Mouse (Mus musculus): Measurements from ENCODE around the gene Kazn.
A peak's percentile ranks its signal among the peaks of the same experiment; 100 is the strongest.

The Kazn gene

GRCm38 (mm10) chr4:142171788-142172497 is 67.3 kb downstream of the Kazn start:
- Histone ChIP-seq H3K4me3 (replicated peaks; ENCODE audit: low read length) (peak overlapping the region; percentile 61), H3K36me3 (ENCODE audit: insufficient read depth, low read length) (peaks cover 33% of the 10 kb centered on the region), H3K9me3 (ENCODE audit: low read length) (no peaks in the 10 kb centered on the region; the same call in 1 of the 2 replicates), H3K27me3 (ENCODE audit: insufficient read depth, low read length) (no peaks in the 10 kb centered on the region), H3K4me1 (replicated peaks; ENCODE audit: low read depth, low read length) (peaks cover 97% of the 10 kb centered on the region)
- no peak for TF ChIP-seq NANOG (IDR thresholded peaks at IDR 0.05; ENCODE audit: borderline replicate concordance, low read length)
- TF ChIP-seq CTCF (conservative IDR thresholded peaks at IDR 0.05; ENCODE audit: low read length) = no peak
- TF ChIP-seq POU5F1 (IDR thresholded peaks at IDR 0.05; ENCODE audit: borderline replicate concordance, low read length) = no peak

- TF ChIP-seq POU5F1 (IDR thresholded peaks at IDR 0.05; ENCODE audit: borderline replicate concordance, low read length) = no peak
- no peak for TF ChIP-seq CTCF (conservative IDR thresholded peaks at IDR 0.05; ENCODE audit: low read length)
- TF ChIP-seq NANOG (IDR thresholded peaks at IDR 0.05; ENCODE audit: borderline replicate concordance, low read length) = no peak
- H3K36me3 ChIP-seq (ENCODE audit: insufficient read depth, low read length) = peaks cover 24% of the 10 kb centered on the region
- H3K4me3 ChIP-seq (replicated peaks; ENCODE audit: low read length) = peak overlapping the region; percentile 61
- H3K27me3 ChIP-seq (ENCODE audit: insufficient read depth, low read length) = no peaks in the 10 kb centered on the region
- no peaks in the 10 kb centered on the region for H3K9me3 ChIP-seq (ENCODE audit: low read length)
- H3K4me1 ChIP-seq (replicated peaks; ENCODE audit: low read depth, low read length) = peaks cover 99% of the 10 kb centered on the region
Observed at GRCm38 (mm10) chr4:142170882-142171768, 68.1 kb downstream of the Kazn start.

DNA sequence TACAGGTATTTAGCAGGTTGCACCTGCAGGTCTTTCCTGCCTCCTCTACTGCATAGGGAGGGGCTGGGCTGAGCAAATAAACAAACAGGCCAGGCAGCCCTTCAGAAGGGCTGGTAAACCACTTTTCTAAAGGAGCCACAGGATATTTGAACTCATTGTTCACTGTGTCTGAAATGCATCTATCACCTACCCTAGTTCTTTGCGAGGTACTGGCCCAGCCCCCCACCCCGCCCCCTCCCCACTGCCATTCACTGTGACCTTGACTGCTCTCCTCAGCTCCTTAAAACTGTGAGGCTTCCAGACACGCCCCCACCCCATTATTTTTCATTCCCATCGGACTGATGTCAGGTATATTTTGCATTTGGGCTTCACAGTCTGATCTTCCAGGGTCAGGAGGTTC is 69.6 kb downstream of the Kazn start:
- H3K4me3 ChIP-seq (replicated peaks; ENCODE audit: low read length) = peak overlapping the region; percentile 61
- H3K9me3 ChIP-seq (ENCODE audit: low read length) = no peaks in the 10 kb centered on the region
- H3K36me3 ChIP-seq (ENCODE audit: insufficient read depth, low read length) = peaks cover 16% of the 10 kb centered on the region
- peaks cover 99% of the 10 kb centered on the region for H3K4me1 ChIP-seq (replicated peaks; ENCODE audit: low read depth, low read length)
- no peaks in the 10 kb centered on the region for H3K27me3 ChIP-seq (ENCODE audit: insufficient read depth, low read length)
- TF ChIP-seq NANOG (IDR thresholded peaks at IDR 0.05; ENCODE audit: borderline replicate concordance, low read length) (no peak), CTCF (conservative IDR thresholded peaks at IDR 0.05; ENCODE audit: low read length) (no peak)

DNA sequence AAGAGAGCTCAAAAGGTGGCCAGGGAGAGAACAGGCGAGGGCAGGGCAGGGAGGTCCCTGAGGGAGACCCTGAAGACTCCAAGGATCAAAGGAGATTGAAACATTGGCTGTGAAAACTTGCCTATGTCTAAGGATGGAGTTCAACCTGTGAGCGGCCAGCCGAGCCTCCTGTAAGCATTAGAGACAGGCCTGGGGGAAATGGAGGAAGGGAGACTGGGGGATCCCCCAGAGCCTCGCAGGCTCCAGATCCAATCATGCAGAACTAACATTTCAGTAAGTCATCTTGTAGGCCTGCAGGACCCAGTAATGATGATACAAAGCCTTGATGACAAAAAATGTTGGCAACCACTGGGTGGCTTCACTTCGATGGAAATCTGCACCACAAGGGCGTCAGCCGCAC is 70.8 kb downstream of the Kazn start:
- Histone ChIP-seq H3K4me3 (replicated peaks; ENCODE audit: low read length) (peak overlapping the region; percentile 20; the same call in 1 of the 2 replicates), H3K9me3 (ENCODE audit: low read length) (no peaks in the 10 kb centered on the region), H3K36me3 (ENCODE audit: insufficient read depth, low read length) (peaks cover 8% of the 10 kb centered on the region), H3K4me1 (replicated peaks; ENCODE audit: low read depth, low read length) (peaks cover 99% of the 10 kb centered on the region), H3K27me3 (ENCODE audit: insufficient read depth, low read length) (no peaks in the 10 kb centered on the region)
- TF ChIP-seq NANOG (IDR thresholded peaks at IDR 0.05; ENCODE audit: borderline replicate concordance, low read length) = no peak
- TF ChIP-seq POU5F1 (IDR thresholded peaks at IDR 0.05; ENCODE audit: borderline replicate concordance, low read length) = no peak
- no peak for TF ChIP-seq CTCF (conservative IDR thresholded peaks at IDR 0.05; ENCODE audit: low read length)

- peaks cover 92% of the 10 kb centered on the region for H3K4me1 ChIP-seq (replicated peaks; ENCODE audit: low read depth, low read length)
- H3K36me3 ChIP-seq (ENCODE audit: insufficient read depth, low read length) = peaks cover 20% of the 10 kb centered on the region
- peak overlapping the region; percentile 60 for H3K4me3 ChIP-seq (replicated peaks; ENCODE audit: low read length)
- H3K27me3 ChIP-seq (ENCODE audit: insufficient read depth, low read length) = no peaks in the 10 kb centered on the region
- TF ChIP-seq CTCF (conservative IDR thresholded peaks at IDR 0.05; ENCODE audit: low read length) (no peak), NANOG (IDR thresholded peaks at IDR 0.05; ENCODE audit: borderline replicate concordance, low read length) (peak; percentile 29)
- no peaks in the 10 kb centered on the region for H3K9me3 ChIP-seq (ENCODE audit: low read length)
Observed at GRCm38 (mm10) chr4:142165835-142166701, 73.1 kb downstream of the Kazn start.

DNA sequence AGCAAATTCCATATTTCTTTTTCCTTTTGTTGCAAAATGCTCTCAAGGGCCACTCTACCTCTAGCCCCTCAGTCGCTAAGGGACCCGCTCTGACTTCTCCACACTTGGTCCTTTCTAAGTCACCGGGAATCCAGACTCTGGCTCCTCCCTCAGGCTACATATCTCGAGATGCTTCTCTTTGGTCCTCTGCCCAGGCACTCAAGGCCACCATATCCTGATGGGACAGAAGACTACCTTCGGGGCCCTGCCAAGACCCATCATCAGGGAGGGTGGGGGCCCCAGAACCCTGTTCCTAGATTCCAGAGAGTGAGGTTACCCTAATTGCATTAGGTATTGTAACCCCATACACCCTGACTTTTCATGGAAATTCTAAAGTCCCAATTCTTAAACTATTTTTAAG is 73.8 kb downstream of the Kazn start:
- Histone ChIP-seq H3K36me3 (ENCODE audit: insufficient read depth, low read length) (peaks cover 20% of the 10 kb centered on the region), H3K9me3 (ENCODE audit: low read length) (no peaks in the 10 kb centered on the region), H3K4me1 (replicated peaks; ENCODE audit: low read depth, low read length) (peaks cover 92% of the 10 kb centered on the region), H3K4me3 (replicated peaks; ENCODE audit: low read length) (0 out of 2 replicates have a peak overlapping the region, but pooled peaks have one; percentile 32), H3K27me3 (ENCODE audit: insufficient read depth, low read length) (no peaks in the 10 kb centered on the region)
- no peak for TF ChIP-seq NANOG (IDR thresholded peaks at IDR 0.05; ENCODE audit: borderline replicate concordance, low read length)
- TF ChIP-seq CTCF (conservative IDR thresholded peaks at IDR 0.05; ENCODE audit: low read length) = no peak
- TF ChIP-seq POU5F1 (IDR thresholded peaks at IDR 0.05; ENCODE audit: borderline replicate concordance, low read length) = no peak

- Histone ChIP-seq H3K4me1 (replicated peaks; ENCODE audit: low read depth, low read length) (peaks cover 92% of the 10 kb centered on the region), H3K4me3 (replicated peaks; ENCODE audit: low read length) (peak overlapping the region; percentile 46), H3K36me3 (ENCODE audit: insufficient read depth, low read length) (peaks cover 20% of the 10 kb centered on the region), H3K27me3 (ENCODE audit: insufficient read depth, low read length) (no peaks in the 10 kb centered on the region), H3K9me3 (ENCODE audit: low read length) (no peaks in the 10 kb centered on the region)
- TF ChIP-seq NANOG (IDR thresholded peaks at IDR 0.05; ENCODE audit: borderline replicate concordance, low read length) (no peak), POU5F1 (IDR thresholded peaks at IDR 0.05; ENCODE audit: borderline replicate concordance, low read length) (no peak), CTCF (conservative IDR thresholded peaks at IDR 0.05; ENCODE audit: low read length) (no peak)
Observed at GRCm38 (mm10) chr4:142164386-142164785, 74.8 kb downstream of the Kazn start.

DNA sequence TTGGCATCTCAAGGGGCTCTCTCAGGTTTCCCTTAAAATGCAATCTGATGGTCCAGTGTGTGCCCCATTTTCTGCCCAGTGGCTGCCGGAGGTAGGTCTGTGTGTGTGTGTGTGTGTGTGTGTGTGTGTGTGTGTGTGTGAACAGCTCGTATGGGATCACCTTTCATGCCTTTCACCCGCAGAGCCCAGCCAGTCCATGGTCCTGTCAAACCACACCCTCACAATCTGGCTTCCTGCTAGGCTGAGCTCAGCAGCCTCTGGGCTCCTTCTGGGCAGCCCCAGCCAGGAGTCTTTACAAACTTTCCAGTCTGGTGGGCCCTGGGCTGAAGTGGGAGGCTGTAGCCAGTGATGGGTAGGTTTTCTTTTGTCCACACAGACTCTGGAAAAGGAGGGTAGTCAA is 75.3 kb downstream of the Kazn start:
- no peak for TF ChIP-seq NANOG (IDR thresholded peaks at IDR 0.05; ENCODE audit: borderline replicate concordance, low read length)
- TF ChIP-seq POU5F1 (IDR thresholded peaks at IDR 0.05; ENCODE audit: borderline replicate concordance, low read length) = no peak
- TF ChIP-seq CTCF (conservative IDR thresholded peaks at IDR 0.05; ENCODE audit: low read length) = no peak
- Histone ChIP-seq H3K27me3 (ENCODE audit: insufficient read depth, low read length) (no peaks in the 10 kb centered on the region), H3K4me1 (replicated peaks; ENCODE audit: low read depth, low read length) (peaks cover 92% of the 10 kb centered on the region), H3K4me3 (replicated peaks; ENCODE audit: low read length) (peak overlapping the region; percentile 46), H3K36me3 (ENCODE audit: insufficient read depth, low read length) (peaks cover 25% of the 10 kb centered on the region), H3K9me3 (ENCODE audit: low read length) (no peaks in the 10 kb centered on the region)

Measured in E14TG2a.4 (cell line).